Mouse (Mus musculus) heart, postnatal 0 days (tissue): ENCODE measurements around the gene Ppip5k1.

ENCODE experiments used
- CTCF ChIP-seq: IDR thresholded peaks from 2 replicates; pipeline ENCODE4 v1.5.1; 2016; ENCODE audit warnings: antibody characterized with exemption, control low read depth, low read depth
- EP300 ChIP-seq: IDR thresholded peaks from 2 replicates; pipeline ENCODE4 v1.6.1; 2016; ENCODE audit warnings: antibody characterized with exemption, low read depth

GRCm38 (mm10) chr2:121294753-121295607, 60.2 kb downstream of the Ppip5k1 start:
- TF ChIP-seq CTCF (no peak), EP300 (no peak)
